Mouse (Mus musculus): ENCODE measurements at regions not wholly inside any gene's neighbourhood (a gene's known extent, or its start where the extent isn't known, plus 50 kb on each side); places are given as distances from the start of the nearest gene placed in this dataset.

DNA sequence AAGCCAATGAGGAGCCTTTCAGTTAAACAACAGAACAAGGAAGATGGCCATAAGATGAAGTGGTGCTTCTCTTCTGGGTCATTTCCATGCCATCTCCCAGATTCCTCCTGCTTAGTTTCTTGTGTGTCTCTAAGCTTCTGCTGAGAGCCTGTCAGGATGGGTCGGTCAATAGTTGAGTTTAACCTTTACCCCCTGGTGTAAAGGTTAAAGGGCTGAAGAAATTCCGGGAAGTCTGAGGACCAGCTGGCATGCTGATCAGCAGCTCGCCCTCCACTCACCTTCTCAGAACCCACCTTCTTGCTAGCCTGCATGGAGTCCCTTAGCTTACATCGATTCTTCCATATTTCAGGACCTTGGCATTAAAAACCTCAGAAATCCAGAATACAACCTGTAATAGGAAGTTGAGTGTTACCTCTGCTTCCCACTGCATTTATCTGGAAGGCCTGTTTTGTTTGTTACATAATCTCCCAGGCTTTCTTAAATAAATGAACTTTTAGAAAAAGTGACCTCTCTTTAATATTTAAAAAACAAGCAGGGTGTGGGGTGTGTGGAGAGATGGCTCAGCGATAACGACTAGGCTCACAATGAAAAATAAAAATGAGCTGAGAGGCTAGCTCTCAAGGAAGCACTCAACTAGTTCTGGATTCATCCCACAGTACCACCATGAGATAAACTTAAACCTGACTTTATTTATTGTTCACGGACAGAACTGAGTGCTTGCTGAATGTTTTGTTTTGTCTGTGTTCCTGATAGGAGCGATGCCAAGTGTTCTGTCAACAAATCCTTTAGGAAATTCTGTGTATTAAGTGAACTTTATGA lies 225.9 kb upstream of the Arrdc4 start:
- CTCF ChIA-PET: no interaction called here
- POLR2A ChIA-PET: interaction anchor here in 1 of 4 experiments (0.9 kb wide), 1 partner anchor 11 kb away, joined by 3 read pairs; no protein-coding TSS in a partner anchor

DNA sequence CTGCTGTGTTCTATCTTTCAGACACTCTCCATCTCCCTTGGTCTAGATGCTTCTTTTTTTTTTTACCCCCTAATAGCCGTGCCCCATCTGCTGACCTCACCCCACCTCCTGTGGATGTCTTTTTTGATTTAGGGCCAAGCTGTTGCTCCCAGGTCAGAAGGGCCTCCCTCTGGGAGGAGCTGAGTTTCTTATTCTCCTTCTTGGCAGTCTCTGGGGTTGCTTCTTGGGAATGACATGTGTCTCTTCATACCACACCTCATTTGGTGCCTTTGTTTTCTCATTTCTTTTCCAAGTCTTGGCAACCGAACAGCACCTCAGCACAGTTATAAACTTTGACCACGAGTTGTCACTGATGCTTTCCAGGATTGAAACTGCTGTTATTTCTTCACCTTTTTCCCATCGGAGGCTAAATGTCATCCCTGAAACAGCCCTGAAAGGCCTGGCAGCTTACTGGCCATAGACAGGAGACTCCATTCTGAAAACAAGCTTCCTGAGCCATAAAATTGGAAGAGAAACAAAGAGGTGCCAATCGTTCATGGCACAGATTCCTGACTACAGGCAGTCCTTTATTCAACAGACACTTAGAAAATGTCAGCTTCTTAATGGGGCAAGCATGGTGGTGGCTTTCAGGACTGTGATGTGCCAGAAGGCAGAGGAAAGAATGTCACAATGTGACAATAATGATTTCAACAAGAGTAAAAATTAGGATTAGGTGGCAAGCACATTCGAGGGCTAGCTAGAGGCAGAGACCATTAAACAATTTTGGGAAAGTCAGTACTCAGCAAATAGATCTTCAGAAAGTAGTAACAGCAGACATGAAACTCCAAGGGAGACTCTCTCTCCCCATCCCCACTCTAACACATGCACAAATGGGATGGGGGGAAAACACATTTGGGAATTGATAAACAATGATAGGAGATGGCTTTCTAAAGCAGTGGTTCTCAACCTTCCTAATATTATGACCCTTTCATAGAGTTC lies 197.1 kb upstream of the Arrdc4 start:
- POLR2A ChIA-PET: no interaction called here
- CTCF ChIA-PET: no interaction called here

DNA sequence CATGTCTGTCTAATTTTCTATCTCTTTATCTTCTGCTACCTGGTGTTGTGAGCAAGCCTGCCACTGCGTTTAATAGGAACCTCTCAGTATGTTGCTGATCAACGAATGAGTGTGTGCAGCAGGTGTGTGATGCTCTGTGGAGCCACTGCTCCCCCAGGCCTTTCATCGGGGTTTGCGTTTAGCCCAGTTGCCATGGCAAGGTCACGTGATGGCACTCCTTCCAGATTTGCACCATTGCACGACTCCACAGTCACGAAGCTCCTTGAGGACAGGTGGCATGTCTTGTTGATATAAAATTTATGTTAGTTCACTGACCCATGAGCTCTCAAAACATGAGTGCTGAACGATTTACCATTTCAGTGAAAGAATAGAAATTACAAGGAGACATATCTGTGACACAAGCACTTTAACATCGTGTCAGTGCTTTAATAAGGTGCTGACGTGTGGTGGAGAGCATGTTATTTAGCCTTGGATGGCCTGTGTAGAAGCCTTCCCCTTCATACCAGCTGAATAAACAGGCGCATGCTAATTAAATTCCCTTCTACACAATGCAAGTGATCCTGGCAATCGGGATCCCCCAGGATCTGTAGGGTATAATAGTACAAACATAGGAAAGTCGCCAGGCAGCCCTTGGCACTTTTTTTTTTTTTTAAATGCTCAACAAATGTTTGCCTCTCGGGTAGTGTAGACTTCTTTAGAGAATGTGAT lies 181.7 kb upstream of the Arrdc4 start:
- POLR2A ChIA-PET: interaction anchor here in 1 of 4 experiments (1.6 kb wide), 1 partner anchor 28 kb away, joined by 3 read pairs; no protein-coding TSS in a partner anchor
- CTCF ChIA-PET: no interaction called here

DNA sequence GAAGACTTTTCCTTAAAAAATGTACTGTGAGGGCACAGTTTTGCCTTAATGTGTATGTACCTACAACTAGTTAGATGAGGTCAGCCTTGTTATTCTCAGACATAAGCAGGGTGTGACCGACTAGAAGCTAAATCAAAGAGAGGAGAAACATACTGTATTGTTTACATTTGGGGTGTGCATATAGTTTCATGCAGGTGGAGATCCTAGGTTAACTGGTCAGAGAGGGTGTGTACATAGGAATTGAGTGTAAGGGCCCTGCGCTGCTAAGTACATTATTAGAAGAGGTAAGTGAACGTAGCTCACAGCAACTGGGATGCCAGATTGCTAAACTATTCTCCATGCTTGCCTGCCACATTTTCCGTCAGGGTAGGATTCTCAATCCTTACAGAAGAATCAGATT lies 180.6 kb upstream of the Arrdc4 start:
- POLR2A ChIA-PET: interaction anchor here in 1 of 4 experiments (1.4 kb wide), 1 partner anchor 12 kb away, joined by 3 read pairs; no protein-coding TSS in a partner anchor
- CTCF ChIA-PET: interaction anchor here in 1 of 4 experiments (0.6 kb wide), 1 partner anchor 95 kb away, joined by 13 read pairs; no protein-coding TSS in a partner anchor

DNA sequence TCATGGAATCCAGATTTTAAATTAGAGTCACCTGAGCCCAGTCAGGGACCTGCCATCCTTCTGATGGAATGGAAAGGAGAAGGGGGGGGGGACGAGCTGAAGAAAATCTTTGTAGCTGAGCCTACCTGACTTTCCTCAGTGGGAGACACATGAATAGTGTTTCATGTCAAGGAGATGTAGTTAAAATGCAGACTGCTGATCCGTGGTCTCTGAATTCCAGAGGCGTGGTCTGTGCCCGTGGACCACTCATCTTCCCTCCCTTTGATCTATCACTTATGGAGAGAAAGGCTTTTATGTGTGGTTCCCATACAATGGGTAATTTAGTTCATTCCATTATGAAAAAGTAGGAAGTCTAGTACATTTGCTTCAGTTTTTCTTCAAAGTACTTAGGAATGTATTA lies 176.6 kb upstream of the Arrdc4 start:
- ChIA-PET POLR2A (no interaction called here), CTCF (no interaction called here)

DNA sequence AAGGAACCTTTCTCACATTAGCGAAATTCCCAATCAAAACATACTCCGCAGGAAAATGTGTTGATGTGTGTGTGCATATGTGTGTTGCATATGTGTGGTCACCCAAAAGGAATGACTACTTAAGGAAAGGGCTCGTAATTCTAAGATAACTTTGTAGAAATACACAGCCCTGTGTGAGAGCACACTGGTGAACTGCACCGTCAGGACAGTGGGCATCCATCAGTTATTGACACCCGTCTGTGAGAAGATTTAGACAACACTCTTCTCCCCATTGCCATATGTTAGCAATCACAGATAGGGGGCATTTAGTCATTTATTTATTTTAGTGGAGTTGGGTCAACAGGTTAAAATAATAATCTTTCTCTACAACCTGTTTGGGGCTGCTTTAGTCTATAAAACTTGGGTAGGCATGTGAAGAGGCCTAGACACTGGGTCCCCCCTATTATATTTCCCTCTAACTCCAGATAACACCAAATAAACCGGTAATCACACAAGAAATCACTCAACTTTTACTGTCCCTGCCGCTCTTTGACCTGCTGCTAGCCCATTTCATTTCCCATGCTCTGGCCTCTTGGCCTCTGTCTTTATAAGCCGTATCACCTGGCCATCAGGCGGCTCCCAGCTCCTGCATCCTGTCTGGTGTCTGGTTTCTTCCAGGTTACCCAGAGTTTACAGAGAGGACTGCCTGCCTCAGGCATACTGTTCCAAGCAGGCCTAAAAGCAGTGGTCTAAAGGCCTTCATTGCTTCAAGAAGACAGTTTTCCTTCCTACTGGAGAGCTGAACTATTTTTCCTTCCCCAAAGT lies 169.8 kb upstream of the Arrdc4 start:
- POLR2A ChIA-PET: no interaction called here
- CTCF ChIA-PET: interaction anchor here in 2 of 4 experiments (0.6 kb wide), 2 partner anchors 461 to 1881 kb away, joined by 3 to 5 read pairs; no protein-coding TSS in a partner anchor

DNA sequence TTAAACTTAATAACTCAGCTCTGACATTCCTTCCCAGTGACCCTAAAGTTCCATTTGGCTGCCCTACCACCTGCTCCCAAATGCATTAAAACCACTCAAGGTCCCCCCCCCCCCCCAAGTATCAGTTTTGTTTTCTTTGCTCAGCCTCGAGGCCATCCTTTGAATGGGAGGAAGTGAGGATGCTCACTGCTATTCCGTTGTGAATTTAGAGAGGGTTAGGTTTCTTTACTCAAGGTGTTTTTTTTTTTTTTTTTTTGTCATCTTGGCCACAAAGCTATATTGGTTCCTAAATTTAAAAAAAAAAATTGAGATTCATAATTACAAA lies 168.8 kb upstream of the Arrdc4 start:
- POLR2A ChIA-PET: interaction anchor here in 1 of 4 experiments (0.8 kb wide), 1 partner anchor 12 kb away, joined by 3 read pairs; no protein-coding TSS in a partner anchor
- CTCF ChIA-PET: interaction anchor here in 2 of 4 experiments (0.6 kb wide), 2 partner anchors 462 to 1882 kb away, joined by 3 to 5 read pairs; no protein-coding TSS in a partner anchor

DNA sequence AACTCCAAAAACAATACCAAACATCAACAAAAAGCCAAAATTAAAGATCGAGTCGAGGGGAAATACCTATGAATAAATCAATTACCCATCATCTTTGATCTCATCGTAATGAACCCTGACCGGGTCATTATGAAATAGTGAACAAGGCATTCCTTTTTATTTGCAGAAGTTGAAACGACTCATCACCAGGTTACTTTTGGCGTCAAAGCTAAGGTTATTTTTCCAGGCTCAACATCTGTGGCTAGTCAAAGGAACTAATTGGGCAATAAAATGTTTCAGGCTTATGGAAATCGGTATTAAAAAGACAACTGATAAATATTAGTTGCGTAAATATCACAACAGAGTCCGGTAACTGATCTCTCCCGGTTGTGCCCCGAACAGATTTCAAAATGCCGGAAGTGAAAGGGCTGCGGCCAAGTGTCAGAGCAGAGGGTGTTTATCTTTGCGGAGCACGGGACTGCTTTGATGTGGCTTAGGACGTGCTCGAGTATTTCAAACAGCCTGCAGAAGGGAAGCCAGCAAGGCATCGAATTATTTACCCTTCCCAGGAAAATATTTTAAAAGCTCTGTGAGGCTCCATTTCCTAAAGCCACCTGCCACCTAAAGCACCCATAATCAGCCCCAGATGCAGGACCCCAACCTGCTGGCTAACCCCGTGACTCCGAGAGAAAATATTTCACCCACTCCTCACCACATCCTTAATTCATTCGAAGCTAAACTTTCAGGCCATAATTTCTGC lies 168.3 kb upstream of the Arrdc4 start:
- ChIA-PET POLR2A (interaction anchor here in 1 of 4 experiments (0.8 kb wide), 1 partner anchor 12 kb away, joined by 3 read pairs; no protein-coding TSS in a partner anchor), CTCF (no interaction called here)

DNA sequence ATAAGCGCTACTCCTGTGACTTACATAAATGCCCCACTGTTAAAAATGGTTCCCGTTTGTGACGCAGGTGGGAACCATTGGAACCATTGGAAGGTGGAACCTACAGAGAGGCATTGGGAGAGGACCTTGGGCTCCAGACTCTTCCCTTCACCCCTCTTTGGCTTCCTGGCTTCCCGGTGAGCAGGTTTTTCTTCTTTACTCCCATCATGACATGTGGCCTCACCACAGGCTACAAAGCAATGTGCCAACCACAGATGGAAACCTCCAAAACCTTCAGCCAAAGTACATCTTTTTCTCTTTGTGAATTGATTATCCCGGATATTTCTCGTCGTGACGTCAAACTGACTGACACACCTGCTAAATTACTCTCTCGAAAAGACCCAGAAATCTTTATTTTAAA lies 166.9 kb upstream of the Arrdc4 start:
- ChIA-PET POLR2A (no interaction called here), CTCF (no interaction called here)

DNA sequence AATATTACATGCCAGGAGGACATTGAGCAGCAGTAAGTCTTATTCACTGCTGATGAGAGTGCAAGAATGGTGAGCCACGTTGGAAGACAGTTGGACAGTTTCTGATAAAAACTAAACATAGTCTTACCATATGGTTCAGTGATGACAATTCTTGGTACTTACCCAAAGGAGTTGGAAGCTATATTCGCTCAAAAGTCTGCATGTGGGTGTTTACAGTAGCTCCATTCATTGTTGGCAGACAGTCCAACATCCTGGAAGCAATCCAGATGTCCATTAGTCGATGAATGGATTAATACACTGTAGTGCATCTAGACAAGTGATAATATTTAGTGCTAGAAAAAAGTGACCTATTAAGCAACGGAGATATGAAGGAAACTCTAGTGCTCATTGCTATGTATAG lies 165.3 kb upstream of the Arrdc4 start:
- ChIA-PET POLR2A (interaction anchor here in 1 of 4 experiments (0.5 to 0.6 kb wide), 2 partner anchors 1195 to 1292 kb away, joined by 3 read pairs; no protein-coding TSS in a partner anchor), CTCF (no interaction called here)

DNA sequence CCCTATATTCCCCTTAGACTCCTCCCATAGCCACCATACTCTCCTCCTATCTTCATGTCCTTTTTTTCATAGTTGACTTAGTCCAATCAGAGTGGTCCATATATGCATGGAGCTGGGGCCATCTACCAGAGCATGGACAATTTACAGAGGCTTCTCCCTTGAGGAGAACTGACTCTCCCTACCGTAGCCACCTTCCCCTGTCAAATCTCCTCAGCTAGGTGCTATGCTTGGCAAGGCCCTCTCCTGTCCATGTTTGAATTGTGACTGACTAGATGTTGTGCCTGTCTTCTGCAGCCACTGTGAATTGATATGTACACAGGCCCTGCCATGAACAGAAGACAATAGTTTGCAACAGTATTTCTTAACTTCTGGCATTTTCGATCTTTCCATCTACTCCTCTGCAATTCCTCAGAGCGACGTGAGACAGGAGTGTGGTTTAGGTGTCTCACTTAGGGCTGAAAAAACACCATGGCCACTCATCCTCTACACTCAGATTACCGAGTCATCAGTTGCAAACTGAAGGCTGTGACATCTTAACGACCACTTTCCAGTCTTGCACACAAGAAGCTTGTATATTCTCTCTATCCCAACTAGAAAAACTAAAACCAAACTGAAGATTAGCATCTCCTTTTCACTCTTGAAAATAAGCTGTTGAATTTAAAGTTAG lies 163.1 kb upstream of the Arrdc4 start:
- ChIA-PET POLR2A (no interaction called here), CTCF (no interaction called here)

DNA sequence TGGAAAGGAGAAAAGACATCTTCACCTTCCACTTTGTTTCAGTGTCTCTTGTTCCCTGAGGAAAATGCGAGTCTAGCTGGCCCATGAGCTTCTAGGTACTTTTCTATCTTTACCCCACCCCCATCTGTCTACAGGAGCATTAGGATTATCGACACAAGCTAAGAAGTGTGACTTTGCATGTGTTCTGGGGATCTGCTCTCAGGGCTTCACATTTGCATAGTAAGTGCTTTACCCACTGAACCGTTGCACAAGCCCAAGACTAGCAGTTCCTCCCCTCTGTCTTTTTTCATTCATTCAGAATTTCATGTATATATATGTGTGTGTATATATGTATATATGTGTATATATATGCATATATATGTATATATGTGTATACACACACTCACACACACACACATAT lies 162.5 kb upstream of the Arrdc4 start:
- ChIA-PET POLR2A (no interaction called here), CTCF (no interaction called here)

DNA sequence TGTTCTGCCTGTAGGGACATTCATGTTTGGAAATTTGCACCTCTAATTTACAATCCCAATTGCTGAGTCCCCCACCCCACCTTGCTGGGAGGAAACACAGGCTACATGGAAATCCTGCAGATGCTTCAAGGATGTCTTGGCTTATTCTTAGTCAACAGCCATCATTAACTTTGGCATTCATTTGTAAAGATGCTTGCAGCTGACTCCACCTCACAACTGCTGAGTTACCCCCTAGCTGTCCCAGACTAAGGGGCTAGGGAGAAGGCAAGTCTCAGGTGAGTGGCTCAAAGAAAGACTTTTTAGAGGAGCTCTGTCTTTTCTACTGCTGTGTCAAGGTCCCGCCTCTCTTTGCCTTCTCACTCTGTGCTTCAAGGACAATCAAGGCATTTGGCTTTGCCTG lies 160.7 kb upstream of the Arrdc4 start:
- ChIA-PET POLR2A (no interaction called here), CTCF (interaction anchor here in 2 of 4 experiments (0.6 to 1.1 kb wide), 2 partner anchors 75 to 540 kb away, joined by 3 to 4 read pairs; no protein-coding TSS in a partner anchor)

DNA sequence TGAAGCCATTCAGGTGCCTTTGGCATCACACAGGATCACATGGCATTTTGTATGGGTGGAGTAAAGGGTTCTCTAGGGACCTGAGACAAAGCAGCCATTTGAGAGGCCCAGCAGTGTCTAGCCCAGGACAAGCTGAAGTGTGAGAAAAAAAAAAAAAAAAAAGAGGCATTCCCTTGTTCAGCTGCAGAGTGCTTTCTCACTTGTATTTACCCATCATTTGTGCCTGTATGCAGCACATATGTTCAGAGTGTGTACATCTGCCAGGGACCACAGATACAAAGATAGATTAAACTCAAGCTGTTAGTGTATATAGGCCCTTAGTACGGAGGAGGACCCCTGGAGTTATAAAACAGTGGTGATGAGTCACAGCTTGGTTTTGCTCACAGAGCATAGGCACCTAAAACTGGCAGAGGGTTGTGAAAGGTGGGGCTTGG lies 159.4 kb upstream of the Arrdc4 start:
- ChIA-PET POLR2A (interaction anchor here in 2 of 4 experiments (0.6 kb wide), 2 partner anchors 48 to 1150 kb away, joined by 3 read pairs; no protein-coding TSS in a partner anchor), CTCF (interaction anchor here in 2 of 4 experiments (0.6 to 1.1 kb wide), 2 partner anchors 15 to 74 kb away, joined by 3 to 5 read pairs; no protein-coding TSS in a partner anchor)

DNA sequence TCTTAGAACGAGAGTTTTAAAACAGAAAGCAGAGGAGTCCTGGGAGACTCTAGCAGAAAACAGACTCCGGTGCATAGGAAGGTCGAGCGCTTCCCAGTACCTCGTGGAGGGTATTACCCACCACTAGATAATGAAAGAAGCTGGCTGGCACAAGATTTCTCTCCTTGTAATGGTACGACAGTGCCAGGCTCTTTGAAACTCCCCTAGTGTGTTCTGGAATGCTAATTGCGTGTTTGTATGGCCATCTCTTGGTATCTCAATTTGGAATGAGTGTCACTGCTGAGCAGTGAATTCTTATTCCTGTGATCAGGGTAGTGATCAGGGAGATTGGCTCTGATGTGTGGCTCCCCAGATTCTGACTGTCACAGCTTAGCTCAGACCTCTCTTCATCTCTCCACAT lies 158.8 kb upstream of the Arrdc4 start:
- ChIA-PET POLR2A (interaction anchor here in 1 of 4 experiments (0.6 kb wide), 1 partner anchor 1149 kb away, joined by 3 read pairs; no protein-coding TSS in a partner anchor), CTCF (interaction anchor here in 1 of 4 experiments (0.6 kb wide), 1 partner anchor 15 kb away, joined by 5 read pairs; no protein-coding TSS in a partner anchor)

DNA sequence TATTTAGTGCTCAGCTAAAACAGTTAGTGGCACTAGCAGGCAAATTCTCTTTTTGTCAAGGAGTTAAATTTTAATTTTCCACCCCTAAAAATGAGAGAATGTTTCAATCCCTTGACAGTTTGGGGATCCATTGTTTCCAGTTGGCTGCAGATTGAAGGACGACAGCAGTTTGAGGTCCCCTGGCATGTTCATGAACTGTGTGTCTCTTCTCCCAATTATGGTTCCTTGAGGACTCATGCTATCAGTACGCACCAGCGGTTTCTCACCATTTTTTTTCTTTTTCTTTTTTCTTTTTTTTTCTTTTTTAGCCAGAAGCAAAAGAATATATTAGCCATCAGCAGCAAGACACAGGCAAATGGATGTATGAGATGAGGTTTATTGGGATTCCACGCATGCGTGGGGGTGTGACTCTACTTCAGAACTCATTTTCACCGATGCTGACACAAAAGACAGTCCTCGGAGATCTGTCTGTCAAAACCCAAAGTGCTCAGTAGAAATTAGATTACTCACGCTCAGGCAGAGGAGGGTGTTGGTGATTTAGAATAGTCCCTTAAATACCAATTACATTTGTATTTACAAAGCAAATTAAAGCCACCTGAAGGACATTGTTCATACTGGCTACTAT lies 157.8 kb upstream of the Arrdc4 start:
- ChIA-PET POLR2A (no interaction called here), CTCF (interaction anchor here in 1 of 4 experiments (1.0 kb wide), 1 partner anchor 327 kb away, joined by 3 read pairs; no protein-coding TSS in a partner anchor)

All from embryonic stem cell, embryonic (primary cell).